Mouse (Mus musculus): ENCODE measurements around the gene Dnajc10. TPM values are rescaled to one million over a fixed set of nuclear protein-coding genes. Genes with fewer than 3 reads are reported as not detected.

The Dnajc10 gene
- total RNA-seq, 2 experiments from 2014 or later = 44.0 to 110 TPM

DNA sequence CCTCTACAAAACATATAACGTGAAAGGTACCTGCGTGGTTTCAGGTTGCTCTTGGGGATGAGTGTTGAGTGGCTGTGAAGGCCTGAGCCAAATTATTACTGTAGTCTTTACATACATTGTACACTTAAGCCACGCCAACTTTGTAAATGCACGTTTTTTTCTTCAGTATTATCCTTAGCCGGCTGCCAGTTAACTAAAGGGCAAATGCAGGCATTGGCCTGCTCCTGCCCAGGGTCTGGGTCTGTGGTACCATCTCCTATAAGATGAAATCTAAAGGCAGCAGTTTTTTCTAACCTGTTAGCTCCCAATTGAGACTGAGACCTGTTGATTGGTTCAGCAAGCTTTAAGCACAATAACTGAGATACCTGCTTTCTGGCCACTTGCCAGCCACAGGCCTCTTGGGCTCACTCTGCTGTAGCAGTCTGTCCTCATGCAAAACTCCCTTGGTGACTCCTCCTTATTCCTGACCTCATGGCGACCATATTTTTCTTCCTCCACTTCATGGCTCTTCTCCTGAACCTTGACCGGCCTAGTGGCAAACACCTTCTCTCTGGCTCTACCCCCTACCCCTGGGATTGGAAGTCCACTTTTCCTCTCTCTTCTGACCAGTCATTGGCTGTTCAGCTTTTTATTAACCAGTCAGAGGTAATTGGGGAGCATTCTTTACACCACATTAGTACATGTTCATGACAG, 13.8 kb downstream of the Dnajc10 start:
- no peak for ATAC-seq (replicated peaks; ENCODE audit: low FRiP score, poor library complexity, severe bottlenecking)

DNA sequence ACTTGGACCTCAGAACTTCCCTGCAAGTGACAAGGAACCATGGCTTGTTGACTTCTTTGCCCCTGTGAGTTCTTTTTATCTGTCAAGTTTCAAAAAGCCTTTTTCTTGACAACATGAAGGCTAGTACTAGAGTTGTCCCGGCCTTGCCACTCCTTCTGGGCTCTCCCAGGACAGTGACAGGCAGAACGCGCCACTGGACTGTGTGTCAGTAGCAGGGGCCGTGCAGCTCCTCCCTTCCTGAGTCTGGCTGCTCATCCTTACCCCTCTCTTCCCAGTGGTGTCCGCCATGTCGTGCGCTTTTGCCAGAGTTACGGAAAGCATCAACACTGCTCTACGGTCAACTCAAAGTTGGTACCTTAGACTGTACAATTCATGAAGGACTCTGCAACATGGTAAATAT, 25.3 kb downstream of the Dnajc10 start:
- ATAC-seq (replicated peaks; ENCODE audit: low FRiP score, poor library complexity, severe bottlenecking) = no peak

DNA sequence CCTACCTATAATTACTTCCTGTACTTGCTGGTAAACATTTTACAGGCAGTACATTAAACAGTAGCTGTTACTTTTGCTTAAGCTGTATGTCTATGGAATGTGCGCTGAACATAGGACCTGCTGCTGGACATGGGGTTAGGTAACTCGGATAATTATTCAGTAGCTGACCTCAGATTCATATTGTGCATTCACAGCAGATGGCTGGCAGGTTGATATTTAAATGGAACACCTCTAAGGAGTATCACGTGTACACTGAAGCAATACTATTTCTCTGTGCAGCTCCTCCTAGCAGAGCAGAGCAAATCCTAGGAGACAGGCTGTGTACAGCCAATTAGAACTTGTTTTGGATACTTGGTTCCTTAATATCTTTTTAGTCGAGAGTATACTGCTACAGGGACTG, 39.3 kb downstream of the Dnajc10 start:
- no peak for ATAC-seq (replicated peaks; ENCODE audit: low FRiP score, poor library complexity, severe bottlenecking)

DNA sequence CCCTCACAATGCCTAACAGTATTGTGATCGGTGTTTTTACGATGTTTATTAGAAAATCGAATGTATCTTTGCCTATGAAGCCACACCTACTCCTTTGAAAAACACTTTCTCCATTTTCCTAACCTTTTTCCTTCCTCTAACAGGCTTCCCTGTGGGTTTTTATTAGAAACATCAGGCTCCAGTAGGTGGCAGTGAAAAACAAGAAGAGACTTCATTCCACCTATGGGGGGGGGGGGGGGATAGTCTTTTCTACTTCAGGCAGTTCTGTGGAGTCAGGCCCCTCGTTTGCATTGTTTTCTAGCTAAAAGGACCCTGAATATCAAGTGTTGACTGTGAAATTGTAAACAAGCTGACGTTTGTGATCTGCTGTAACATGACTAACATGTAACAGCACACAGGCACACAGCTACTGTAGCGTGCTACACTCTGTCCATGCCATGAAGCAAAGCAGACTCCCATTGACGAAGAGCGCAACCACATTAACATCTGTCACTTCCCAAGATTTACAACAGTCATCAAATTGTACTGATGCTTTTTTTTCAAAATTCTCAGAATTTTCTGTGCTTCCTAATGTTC, 41.5 kb downstream of the Dnajc10 start:
- ATAC-seq (replicated peaks; ENCODE audit: low FRiP score, poor library complexity, severe bottlenecking) = no peak

DNA sequence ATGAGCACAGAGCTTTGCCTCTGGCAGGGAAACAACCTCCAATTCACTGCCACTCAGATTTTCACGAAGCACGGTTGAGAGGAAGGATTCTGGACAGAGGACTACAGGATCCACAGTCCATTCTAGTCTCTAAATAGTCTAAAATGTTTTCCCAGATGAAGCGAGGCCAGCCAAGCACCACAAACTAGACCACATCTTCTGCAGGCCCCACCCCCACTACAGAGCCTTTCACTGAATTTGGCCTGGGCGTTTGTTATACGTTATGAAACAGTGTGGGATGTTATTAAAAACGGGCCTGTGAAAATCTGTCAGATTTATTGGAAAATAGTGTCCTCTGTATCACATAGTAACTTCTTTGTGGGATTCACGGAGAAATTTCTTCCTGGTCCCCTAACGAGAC, 56.2 kb downstream of the Dnajc10 start:
- no peak for ATAC-seq (replicated peaks; ENCODE audit: low FRiP score, poor library complexity, severe bottlenecking)

GRCm38 (mm10) chr2:80374892-80375291, 59.6 kb downstream of the Dnajc10 start:
- ATAC-seq (replicated peaks; ENCODE audit: low FRiP score, poor library complexity, severe bottlenecking) = no peak

- no peak for ATAC-seq (replicated peaks; ENCODE audit: low FRiP score, poor library complexity, severe bottlenecking)
Measured at GRCm38 (mm10) chr2:80379848-80380247, 64.6 kb downstream of the Dnajc10 start.

GRCm38 (mm10) chr2:80384447-80384846, 69.2 kb downstream of the Dnajc10 start:
- no peak for ATAC-seq (replicated peaks; ENCODE audit: low FRiP score, poor library complexity, severe bottlenecking)

DNA sequence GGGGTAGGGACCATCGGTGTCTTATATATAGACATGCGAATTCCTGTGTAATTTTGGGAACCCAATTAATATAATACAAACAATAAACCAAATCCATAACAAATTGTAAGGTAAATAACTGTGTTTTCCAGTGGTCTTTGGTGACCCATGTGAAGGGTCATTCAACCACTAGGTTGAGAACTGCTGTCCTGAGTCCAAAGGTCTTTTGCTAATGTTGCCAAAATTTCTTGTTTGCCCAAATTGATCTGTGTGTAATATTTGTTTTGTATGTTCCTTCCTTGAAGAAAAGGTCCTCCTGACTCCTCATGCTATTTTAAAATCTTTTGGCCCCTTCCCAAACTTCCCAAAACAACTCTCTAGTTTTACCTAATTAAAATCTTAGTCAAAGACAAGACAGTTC, 71.0 kb downstream of the Dnajc10 start:
- ATAC-seq (replicated peaks; ENCODE audit: low FRiP score, poor library complexity, severe bottlenecking) = no peak

GRCm38 (mm10) chr2:80387668-80388067, 72.4 kb downstream of the Dnajc10 start:
- ATAC-seq (replicated peaks; ENCODE audit: low FRiP score, poor library complexity, severe bottlenecking) = no peak

DNA sequence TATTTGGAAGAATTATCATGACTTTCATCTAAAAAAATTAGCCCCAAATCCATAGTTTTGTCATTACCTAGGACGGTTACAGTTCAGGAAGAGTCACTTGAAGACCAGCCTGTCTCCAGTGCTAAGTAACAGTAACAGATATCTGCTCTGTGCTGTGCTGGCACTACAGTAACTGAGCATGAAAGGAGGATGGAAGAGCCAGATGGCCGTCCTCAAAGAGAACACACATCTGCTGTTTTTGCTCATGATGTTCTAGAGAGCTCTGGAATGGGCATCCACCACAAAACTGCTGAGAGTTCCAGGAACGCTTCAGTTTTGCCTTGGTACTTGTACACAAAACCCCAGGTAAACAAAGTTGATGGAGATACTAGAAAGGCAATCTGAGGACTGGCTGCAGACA, 73.1 kb downstream of the Dnajc10 start:
- ATAC-seq (replicated peaks; ENCODE audit: low FRiP score, poor library complexity, severe bottlenecking) = no peak

DNA sequence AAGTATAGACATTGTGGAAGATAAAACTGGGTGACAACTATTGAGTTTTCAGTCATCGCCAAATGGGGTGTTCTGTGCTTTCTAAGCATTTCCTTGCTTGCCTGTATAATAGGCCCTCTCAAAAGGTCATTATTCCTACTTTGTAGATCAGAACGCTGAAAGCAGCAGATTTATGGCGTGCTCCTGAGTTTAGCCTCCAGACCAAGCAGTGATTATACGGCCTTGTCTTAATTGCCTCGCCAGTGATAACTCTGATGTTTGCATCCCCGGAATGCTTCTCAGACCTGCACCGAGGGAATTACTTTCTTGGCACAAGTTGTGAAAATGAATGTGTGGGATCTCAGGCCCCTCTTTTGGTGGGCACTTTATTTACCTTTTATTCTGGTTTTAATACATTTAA, 80.8 kb downstream of the Dnajc10 start:
- ATAC-seq (replicated peaks; ENCODE audit: low FRiP score, poor library complexity, severe bottlenecking) = no peak

GRCm38 (mm10) chr2:80396864-80397263, 81.6 kb downstream of the Dnajc10 start:
- ATAC-seq (replicated peaks; ENCODE audit: low FRiP score, poor library complexity, severe bottlenecking) = no peak

DNA sequence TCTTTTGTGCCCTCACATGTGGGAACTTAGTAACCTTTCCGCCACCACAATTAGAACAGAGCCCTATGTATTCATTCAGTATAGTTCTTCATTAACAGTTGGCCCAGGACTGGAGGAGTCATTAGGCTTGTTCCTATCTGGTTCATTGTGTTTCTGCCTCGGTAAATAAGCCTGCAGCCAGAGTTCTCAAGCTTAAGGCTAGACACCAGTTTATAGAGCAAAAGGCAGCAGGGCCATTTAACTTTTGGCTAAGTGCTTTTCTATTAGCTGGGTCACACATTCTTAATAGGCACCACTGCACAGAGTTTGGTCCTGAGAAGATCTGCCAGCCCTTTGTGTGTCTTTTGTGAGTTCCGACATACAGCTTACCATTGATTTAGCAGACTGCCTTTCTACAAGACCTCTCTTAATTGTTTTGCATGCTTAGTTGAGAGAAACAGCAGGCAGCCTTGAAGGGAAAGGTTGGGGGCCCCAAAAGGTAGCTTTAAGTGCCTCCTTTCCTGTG, 83.4 kb downstream of the Dnajc10 start:
- ATAC-seq (replicated peaks; ENCODE audit: low FRiP score, poor library complexity, severe bottlenecking) = no peak

Other genes with a start within 250 kb of the Dnajc10 start
- gene Pde1a, start 186.0 kb upstream of the Dnajc10 start, total RNA-seq (2015; ENCODE audit: low replicate concordance) = not detected in 2 replicates
- not detected in 2 replicates for gene Pde1a, start 186.0 kb upstream of the Dnajc10 start, total RNA-seq (2017; ENCODE audit: low replicate concordance)
- not detected in 2 replicates for gene Prdx6b, start 23.0 kb upstream of the Dnajc10 start, total RNA-seq (2015; ENCODE audit: low replicate concordance)
- gene Prdx6b, start 23.0 kb upstream of the Dnajc10 start, total RNA-seq (2017; ENCODE audit: low replicate concordance) = not detected in 2 replicates
- not detected in 2 replicates for gene Frzb, start 132.2 kb downstream of the Dnajc10 start, total RNA-seq (2015; ENCODE audit: low replicate concordance)
- not detected in 2 replicates for gene Frzb, start 132.2 kb downstream of the Dnajc10 start, total RNA-seq (2017; ENCODE audit: low replicate concordance)

Measured in erythroblast, adult 5-6 weeks (primary cell).